Mouse (Mus musculus) small intestine, adult 2 months (tissue): ENCODE measurements around the gene Map7. TPM values are rescaled to one million over a fixed set of nuclear protein-coding genes. Genes with fewer than 3 reads are reported as not detected.

ENCODE experiments used
- H3K27ac ChIP-seq: fragments of 200-500 bp; 2 replicates; pipeline ENCODE4 v1.5.1; 2012; ENCODE audit warnings: low read depth, low read length, control low read depth, inconsistent platforms; ENCODE audit not compliant: insufficient read depth
- H3K27me3 ChIP-seq: fragments of 200-500 bp; 2 replicates; pipeline ENCODE4 v1.6.1; 2012; ENCODE audit warnings: mild to moderate bottlenecking, moderate library complexity, low read length, inconsistent platforms; ENCODE audit not compliant: control insufficient read depth, insufficient read depth
- H3K36me3 ChIP-seq: fragments of 200-500 bp; 2 replicates; pipeline ENCODE4 v1.6.1; 2012; ENCODE audit warnings: mild to moderate bottlenecking, low read length, control low read depth, inconsistent platforms; ENCODE audit not compliant: control insufficient read depth, insufficient read depth
- H3K4me1 ChIP-seq: fragments of 200-500 bp; 2 replicates; pipeline ENCODE4 v1.6.1; 2012; ENCODE audit warnings: low read length, inconsistent platforms, mixed read lengths; ENCODE audit not compliant: control insufficient read depth, insufficient read depth, insufficient read length
- H3K4me3 ChIP-seq: fragments of 200-500 bp; 2 replicates; pipeline ENCODE4 v1.5.1; 2012; ENCODE audit warnings: low read depth, mild to moderate bottlenecking, control low read depth, inconsistent platforms, low read length, moderate library complexity
- CTCF ChIP-seq: fragments of 200-500 bp; IDR thresholded peaks from 2 replicates; pipeline ENCODE4 v1.5.1; 2012; ENCODE audit warnings: low read depth, mild to moderate bottlenecking, control low read depth, inconsistent platforms, low read length, moderate library complexity, mixed read lengths; ENCODE audit not compliant: insufficient replicate concordance, insufficient read length; ENCODE audit errors: extremely low read depth
- POLR2A ChIP-seq: fragments of 200-500 bp; IDR thresholded peaks from 2 replicates; pipeline ENCODE4 v1.6.1; 2012; ENCODE audit warnings: low read depth, mild to moderate bottlenecking, control low read depth, inconsistent platforms, low read length, moderate library complexity
- WGBS: fragments of 180-500 bp; shearing (Covaris S2); methylation state at CpG from one replicate; pipeline ENCODE4 v1.1.7; 2018; 5-methylcytosine and 5-hydroxymethylcytosine counted together
- polyA plus RNA-seq: library from polyadenylated mRNA; depleted of rRNA; stranded (reverse); fragments of >200 nt; gene quantifications from 2 replicates; pipeline ENCODE4 v1.2.3, GENCODE M21; 2012

The Map7 gene
- polyA plus RNA-seq, 1 experiment: 40.8 TPM

DNA sequence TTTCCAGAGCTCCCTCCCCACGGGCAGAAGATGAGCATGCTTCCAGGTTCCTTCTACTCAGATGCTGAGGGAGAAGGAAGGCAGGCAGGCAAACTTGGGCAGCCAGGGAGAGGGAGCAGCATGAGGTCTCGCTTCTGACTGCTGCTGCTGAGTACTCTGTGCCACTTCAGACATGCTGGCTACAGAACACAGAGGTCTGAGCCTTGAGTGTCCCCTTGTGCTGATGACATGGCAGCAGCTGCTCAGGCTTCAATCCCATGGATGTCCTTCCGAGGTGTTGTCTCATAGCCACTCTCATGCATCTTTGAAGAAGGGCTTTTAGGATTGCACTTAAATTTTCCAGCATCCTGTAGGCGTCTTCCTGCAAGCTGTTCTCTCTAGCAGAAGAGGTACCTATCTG, 23.5 kb downstream of the Map7 start:
- WGBS: 79% methylated on average over 4 of the region's 4 CpGs
- H3K27ac ChIP-seq: no peak overlapping the region
- no peak overlapping the region for H3K4me3 ChIP-seq
- no peaks in the 10 kb centered on the region for H3K36me3 ChIP-seq
- H3K4me1 ChIP-seq: peaks cover 28% of the 10 kb centered on the region
- H3K27me3 ChIP-seq: no peaks in the 10 kb centered on the region
- TF ChIP-seq POLR2A: no peak
- TF ChIP-seq CTCF: no peak

DNA sequence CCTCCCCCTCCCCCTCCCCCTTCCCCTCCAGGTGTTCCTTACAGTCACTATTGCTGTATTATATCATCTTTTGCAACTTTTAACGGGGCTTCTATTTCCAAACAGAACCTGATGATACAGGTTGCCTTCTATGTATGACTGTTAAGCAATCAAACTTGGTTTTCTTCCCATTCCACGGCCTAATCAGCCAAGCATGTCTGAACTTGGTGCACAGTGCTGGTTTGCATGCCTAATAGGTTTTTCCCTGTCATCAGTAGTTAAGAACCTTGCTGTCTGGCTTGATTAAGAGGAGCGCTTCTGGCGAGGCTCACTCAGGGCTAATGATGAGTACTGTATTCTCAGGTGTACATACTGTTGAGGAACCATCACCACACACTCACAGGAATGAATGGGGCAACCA, 25.5 kb downstream of the Map7 start:
- Histone ChIP-seq H3K4me1 (peaks cover 19% of the 10 kb centered on the region), H3K4me3 (no peak overlapping the region), H3K27me3 (no peaks in the 10 kb centered on the region), H3K27ac (no peak overlapping the region), H3K36me3 (no peaks in the 10 kb centered on the region)
- WGBS: 64% methylated on average over 4 of the region's 4 CpGs
- TF ChIP-seq POLR2A (no peak), CTCF (no peak)

DNA sequence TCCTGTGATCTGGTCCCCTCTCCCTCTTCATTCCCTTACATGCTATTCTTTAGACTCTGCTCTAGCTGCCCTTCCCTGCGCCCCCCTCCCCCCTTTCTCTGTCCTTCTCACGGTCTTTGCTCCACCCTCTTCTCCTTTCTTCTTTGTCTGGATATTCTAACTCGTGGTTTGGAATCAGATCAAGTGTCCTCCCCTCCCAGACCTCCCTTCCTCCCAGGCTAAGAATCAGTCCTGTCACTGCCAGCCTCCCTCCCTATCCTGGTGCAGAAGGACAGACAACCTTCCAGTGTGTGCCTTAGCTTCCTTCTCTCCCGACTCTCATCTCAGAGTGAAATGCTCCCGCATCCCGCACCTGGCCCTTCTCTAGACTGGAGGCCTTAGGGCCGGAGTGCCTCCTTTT, 27.8 kb downstream of the Map7 start:
- Histone ChIP-seq H3K36me3 (no peaks in the 10 kb centered on the region), H3K27me3 (no peaks in the 10 kb centered on the region), H3K27ac (no peak overlapping the region), H3K4me3 (no peak overlapping the region), H3K4me1 (peaks cover 18% of the 10 kb centered on the region; the same call in 1 of the 2 replicates)
- TF ChIP-seq CTCF: no peak
- TF ChIP-seq POLR2A: no peak
- WGBS: 59% methylated on average over 7 of the region's 7 CpGs

DNA sequence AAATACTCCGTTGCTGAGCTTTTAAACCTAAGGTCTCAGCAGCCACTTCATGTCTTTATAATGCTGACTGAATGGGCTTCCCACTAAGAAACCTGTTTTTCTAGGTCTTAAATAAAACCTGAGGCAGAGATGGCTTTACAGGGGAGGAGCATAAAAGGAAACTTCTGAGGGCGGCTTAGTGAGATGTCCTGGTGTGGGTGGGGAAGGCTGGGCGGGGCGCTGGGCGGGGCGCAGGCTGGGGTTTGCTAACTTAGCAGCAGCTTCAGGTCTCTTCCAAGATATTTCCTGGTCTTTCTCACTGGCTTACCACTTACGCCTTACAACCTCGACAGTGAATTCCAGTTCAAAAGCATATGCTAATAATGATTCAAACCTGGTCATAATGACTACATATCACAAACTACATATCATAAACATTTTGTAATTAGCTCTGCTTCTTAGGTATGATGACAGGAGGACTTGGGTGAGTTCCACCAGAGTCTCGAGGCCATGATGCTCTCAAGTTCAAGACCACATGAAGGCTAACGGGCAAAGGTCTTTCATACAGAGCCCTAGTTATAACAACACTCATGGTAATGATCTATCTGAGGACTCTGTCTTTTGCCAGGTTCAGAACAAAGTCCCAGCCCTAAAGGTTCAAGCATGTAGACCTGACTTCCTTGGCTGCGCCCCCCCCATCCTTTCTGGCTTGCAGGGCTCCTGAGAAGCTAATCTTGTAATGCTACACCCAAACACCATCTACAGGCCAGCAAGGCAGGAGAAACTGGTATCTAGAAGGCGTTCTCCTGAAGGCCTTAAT, 30.7 kb downstream of the Map7 start:
- peaks cover 26% of the 10 kb centered on the region for H3K4me1 ChIP-seq
- no peak overlapping the region for H3K4me3 ChIP-seq
- H3K27ac ChIP-seq: peak overlapping the region; percentile 79
- no peaks in the 10 kb centered on the region for H3K36me3 ChIP-seq
- no peak for TF ChIP-seq POLR2A
- no peak for TF ChIP-seq CTCF
- 16% methylated on average over 12 of the region's 12 CpGs for WGBS
- no peaks in the 10 kb centered on the region for H3K27me3 ChIP-seq

DNA sequence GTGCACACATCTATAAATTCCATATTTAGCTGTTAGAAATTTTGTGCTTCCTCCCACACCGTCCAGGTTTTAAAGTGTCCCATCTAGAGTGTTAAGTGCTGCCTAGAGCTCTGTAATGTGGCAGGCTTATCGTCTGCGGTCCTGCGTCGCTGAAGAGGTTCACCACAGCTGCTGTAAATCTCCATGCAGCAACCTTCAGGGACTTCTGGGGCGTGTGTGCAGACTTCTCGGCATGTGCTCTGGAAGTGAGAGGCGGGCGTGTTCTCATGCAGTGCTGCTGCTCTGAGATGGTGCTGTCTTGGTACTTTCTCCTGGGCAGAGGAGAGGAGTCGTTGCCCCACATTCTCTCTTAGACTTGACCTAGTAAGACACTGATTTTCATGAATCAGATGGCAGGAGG, 32.9 kb downstream of the Map7 start:
- Histone ChIP-seq H3K4me3 (no peak overlapping the region), H3K27me3 (no peaks in the 10 kb centered on the region), H3K36me3 (no peaks in the 10 kb centered on the region), H3K4me1 (peaks cover 29% of the 10 kb centered on the region), H3K27ac (no peak overlapping the region)
- TF ChIP-seq POLR2A: no peak
- TF ChIP-seq CTCF: no peak
- WGBS: 37% methylated on average over 10 of the region's 10 CpGs

DNA sequence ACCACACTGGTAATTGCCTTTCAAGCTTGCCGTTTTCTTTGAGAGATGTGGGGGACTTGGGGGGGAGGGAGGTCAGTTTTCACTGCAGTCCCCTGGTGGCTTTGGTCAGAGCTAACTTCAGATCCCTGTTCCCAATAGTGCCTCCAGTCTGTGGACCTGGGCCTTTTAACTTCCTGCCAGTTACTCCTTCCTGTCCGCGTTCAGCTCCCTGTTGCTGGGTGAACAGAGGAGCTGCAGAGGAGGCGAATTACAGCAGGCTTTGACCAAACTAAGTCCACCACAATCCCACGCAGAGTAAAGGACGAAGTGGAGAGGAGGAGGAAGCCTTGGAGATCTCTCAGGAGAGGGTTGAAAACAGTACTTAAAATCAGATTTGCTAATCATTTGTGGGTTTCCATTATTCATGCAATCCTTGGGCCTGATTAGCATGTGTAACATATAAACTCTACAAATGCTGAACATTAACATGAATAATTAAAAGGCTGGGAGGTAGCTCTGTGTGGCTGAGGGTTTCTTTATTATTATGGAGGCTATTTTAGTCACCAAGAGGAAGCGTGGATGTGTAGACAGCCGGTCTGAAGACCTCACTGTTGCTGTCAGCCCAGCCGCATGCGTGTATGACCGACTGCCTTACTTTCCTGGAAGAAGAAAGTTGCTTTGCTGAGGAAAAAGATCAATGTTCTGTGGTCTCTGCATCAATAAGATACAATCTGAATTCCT, 33.6 kb downstream of the Map7 start:
- Histone ChIP-seq H3K27ac (no peak overlapping the region), H3K4me1 (peaks cover 32% of the 10 kb centered on the region), H3K36me3 (no peaks in the 10 kb centered on the region), H3K4me3 (no peak overlapping the region), H3K27me3 (no peaks in the 10 kb centered on the region)
- no peak for TF ChIP-seq CTCF
- WGBS: 74% methylated on average over 11 of the region's 11 CpGs

DNA sequence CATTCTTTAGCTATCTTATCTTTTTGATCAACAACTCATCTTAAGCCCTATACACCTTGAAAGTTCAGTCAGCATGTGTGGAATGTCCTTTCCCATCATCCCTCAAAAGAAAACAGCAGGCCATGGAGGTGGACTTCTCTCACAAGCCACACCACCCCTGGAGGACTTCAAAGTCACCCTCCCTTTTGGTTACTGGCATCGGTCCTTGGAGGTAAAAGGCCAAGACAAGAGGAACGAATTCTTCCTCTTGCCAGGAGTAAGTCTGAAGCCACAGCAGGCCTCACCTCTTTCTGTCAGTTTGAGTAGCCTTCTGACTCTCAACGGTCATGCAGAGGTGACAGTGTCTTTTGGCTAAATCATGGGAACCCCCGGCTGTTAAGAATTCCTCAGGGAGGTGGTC, 36.1 kb downstream of the Map7 start:
- no peak overlapping the region for H3K27ac ChIP-seq
- 47% methylated on average over 4 of the region's 4 CpGs for WGBS
- peaks cover 32% of the 10 kb centered on the region for H3K4me1 ChIP-seq
- no peak for TF ChIP-seq POLR2A
- no peak for TF ChIP-seq CTCF
- no peaks in the 10 kb centered on the region for H3K27me3 ChIP-seq
- H3K36me3 ChIP-seq: no peaks in the 10 kb centered on the region
- no peak overlapping the region for H3K4me3 ChIP-seq
